Mouse (Mus musculus): ENCODE measurements around the gene Ramp1.

- TF ChIP-seq POLR2A (IDR thresholded peaks at IDR 0.05; ENCODE audit: insufficient read depth, low read depth, low read length) (no peak), CTCF (IDR thresholded peaks at IDR 0.05) (no peak), EP300 (IDR thresholded peaks at IDR 0.05; ENCODE audit: insufficient read depth, low read depth, low read length) (no peak)
These were observed 37.1 kb downstream of the Ramp1 start for GRCm38 (mm10) chr1:91216504-91217267.

Measured in heart, adult 2 months (tissue).